Mouse (Mus musculus): ENCODE measurements at regions not wholly inside any gene's neighbourhood (a gene's known extent, or its start where the extent isn't known, plus 50 kb on each side); places are given as distances from the start of the nearest gene placed in this dataset.

DNA sequence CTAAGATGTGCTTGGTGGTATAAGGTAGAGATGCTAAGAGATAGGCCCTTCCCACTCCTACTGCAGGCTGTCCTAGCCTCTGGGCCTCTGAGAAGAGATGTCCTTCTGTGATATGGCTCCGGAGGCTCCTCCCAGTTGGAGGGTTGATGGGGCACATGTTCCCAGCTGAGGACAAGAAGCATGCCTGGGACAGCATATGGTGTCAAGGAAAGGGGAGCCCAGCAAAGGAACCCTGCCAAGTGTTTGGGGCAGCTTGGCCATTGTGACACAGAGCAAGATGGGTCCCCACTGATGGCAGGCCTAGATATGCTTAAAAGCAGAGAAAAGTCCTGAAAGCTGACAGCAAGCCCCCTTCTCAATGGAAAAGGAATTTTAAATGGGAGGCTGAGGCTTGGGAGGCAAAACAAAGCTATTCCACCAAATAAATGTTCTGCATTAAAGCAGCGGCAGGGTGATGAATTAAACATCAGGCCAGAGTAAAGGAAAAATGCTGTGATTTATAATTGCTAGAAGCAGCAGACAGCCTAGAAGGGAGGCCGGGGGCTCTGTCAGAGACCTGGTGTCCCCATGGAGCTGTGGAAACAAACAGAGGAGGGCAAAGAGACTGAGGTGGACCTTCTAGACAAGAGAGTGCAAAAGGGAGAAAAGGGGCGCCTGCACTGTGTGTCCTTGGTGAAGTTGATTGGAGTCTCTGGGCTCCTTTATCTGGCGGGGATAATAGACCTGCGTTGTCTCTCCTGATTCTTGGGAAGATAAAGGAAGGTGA lies 246.0 kb downstream of the Lrfn2 start:
- no peak for TF ChIP-seq NANOG (IDR thresholded peaks at IDR 0.05; ENCODE audit: borderline replicate concordance, low read length)
- no peak for TF ChIP-seq CTCF (conservative IDR thresholded peaks at IDR 0.05; ENCODE audit: low read length)
- no peak for TF ChIP-seq POU5F1 (IDR thresholded peaks at IDR 0.05; ENCODE audit: borderline replicate concordance, low read length)
- H3K9me3 ChIP-seq (ENCODE audit: low read length), result no peaks in the 10 kb centered on the region
- H3K4me3 ChIP-seq (replicated peaks; ENCODE audit: low read length), result no peak overlapping the region
- H3K27me3 ChIP-seq (ENCODE audit: insufficient read depth, low read length), result peaks cover 35% of the 10 kb centered on the region
- peaks cover 7% of the 10 kb centered on the region for H3K4me1 ChIP-seq (replicated peaks; ENCODE audit: low read depth, low read length)
- no peaks in the 10 kb centered on the region for H3K36me3 ChIP-seq (ENCODE audit: insufficient read depth, low read length)

DNA sequence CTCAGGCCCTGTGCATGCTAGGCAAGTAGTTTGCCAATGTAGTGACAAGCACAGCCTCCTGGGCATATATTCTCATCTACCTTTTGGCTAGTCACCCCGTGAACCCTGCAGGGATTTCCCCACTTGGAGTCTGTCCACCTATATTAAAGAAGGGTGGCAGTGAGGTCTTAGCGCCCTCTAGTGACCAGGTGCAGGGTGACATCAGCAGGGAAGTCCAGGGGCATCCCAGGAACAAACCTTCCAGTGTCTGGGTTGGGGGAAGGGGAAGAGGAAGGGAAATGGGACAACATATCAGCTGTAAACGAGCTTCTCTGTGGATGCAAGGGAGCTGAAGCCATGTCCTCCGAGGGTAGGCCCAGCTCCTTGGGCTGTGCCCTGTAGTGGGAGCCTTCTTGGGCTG lies 245.7 kb upstream of the Mocs1 start:
- H3K27me3 ChIP-seq (ENCODE audit: insufficient read depth, low read length), result peaks cover 8% of the 10 kb centered on the region; the same call in 1 of the 2 replicates
- TF ChIP-seq NANOG (IDR thresholded peaks at IDR 0.05; ENCODE audit: borderline replicate concordance, low read length), result no peak
- TF ChIP-seq CTCF (conservative IDR thresholded peaks at IDR 0.05; ENCODE audit: low read length), result peak; percentile 75
- TF ChIP-seq POU5F1 (IDR thresholded peaks at IDR 0.05; ENCODE audit: borderline replicate concordance, low read length), result no peak
- H3K9me3 ChIP-seq (ENCODE audit: low read length), result no peaks in the 10 kb centered on the region
- H3K4me1 ChIP-seq (replicated peaks; ENCODE audit: low read depth, low read length), result no peaks in the 10 kb centered on the region
- H3K36me3 ChIP-seq (ENCODE audit: insufficient read depth, low read length), result no peaks in the 10 kb centered on the region
- no peak overlapping the region for H3K4me3 ChIP-seq (replicated peaks; ENCODE audit: low read length)

DNA sequence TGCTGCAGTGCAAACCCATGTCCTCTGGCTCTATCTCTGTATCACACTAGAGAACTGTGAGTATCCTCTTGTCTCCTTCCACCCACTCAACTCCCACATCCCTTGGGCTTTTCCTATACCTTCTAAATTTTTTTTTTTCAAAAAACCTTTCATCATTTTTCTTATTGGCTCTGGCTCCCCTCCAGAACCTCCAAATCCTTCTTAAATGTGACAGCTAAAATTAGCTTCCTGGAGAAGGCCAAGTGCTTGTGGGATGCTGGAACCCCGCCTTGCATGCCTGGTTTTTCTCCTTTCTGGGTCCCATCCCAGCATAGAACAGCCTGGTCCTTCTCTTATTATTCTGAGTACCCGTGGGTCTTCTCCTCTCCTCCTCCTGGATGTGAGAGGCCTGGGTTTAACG lies 244.2 kb upstream of the Mocs1 start:
- no peak for TF ChIP-seq CTCF (conservative IDR thresholded peaks at IDR 0.05; ENCODE audit: low read length)
- no peak for TF ChIP-seq POU5F1 (IDR thresholded peaks at IDR 0.05; ENCODE audit: borderline replicate concordance, low read length)
- TF ChIP-seq NANOG (IDR thresholded peaks at IDR 0.05; ENCODE audit: borderline replicate concordance, low read length), result no peak
- H3K4me1 ChIP-seq (replicated peaks; ENCODE audit: low read depth, low read length), result no peaks in the 10 kb centered on the region
- no peaks in the 10 kb centered on the region for H3K9me3 ChIP-seq (ENCODE audit: low read length)
- no peaks in the 10 kb centered on the region for H3K36me3 ChIP-seq (ENCODE audit: insufficient read depth, low read length)
- H3K27me3 ChIP-seq (ENCODE audit: insufficient read depth, low read length), result peaks cover 8% of the 10 kb centered on the region; the same call in 1 of the 2 replicates
- no peak overlapping the region for H3K4me3 ChIP-seq (replicated peaks; ENCODE audit: low read length)

DNA sequence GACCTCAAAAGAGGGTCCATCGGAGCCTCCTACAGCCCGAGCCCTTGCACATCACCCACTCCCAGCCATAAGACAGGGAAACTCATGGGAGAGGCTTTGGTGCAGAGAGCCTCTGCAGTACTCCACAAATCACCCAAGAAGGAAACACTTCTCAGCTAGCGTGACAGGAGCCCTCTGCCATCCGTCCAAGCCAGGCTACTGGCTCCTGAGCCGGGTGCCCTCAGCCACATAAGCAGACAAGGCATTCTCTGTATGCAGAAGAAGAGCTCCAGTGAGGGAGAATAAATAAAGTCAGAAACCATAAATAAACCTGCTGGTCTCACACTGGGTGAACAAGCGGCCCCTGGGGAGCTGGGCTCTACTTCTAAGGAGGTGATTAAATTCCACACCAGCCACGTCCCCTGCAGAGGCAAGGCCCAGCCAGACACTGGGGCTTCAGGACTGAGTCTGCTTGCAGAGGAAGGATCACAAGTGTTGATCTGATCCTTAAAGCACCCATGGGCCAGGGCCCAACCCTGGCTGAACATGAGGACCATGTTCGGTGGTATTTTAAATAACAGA lies 243.0 kb upstream of the Mocs1 start:
- H3K9me3 ChIP-seq (ENCODE audit: low read length), result no peaks in the 10 kb centered on the region
- TF ChIP-seq CTCF (conservative IDR thresholded peaks at IDR 0.05; ENCODE audit: low read length), result no peak
- TF ChIP-seq NANOG (IDR thresholded peaks at IDR 0.05; ENCODE audit: borderline replicate concordance, low read length), result no peak
- TF ChIP-seq POU5F1 (IDR thresholded peaks at IDR 0.05; ENCODE audit: borderline replicate concordance, low read length), result no peak
- no peak overlapping the region for H3K4me3 ChIP-seq (replicated peaks; ENCODE audit: low read length)
- H3K27me3 ChIP-seq (ENCODE audit: insufficient read depth, low read length), result peaks cover 4% of the 10 kb centered on the region; the same call in 1 of the 2 replicates
- no peaks in the 10 kb centered on the region for H3K36me3 ChIP-seq (ENCODE audit: insufficient read depth, low read length)
- H3K4me1 ChIP-seq (replicated peaks; ENCODE audit: low read depth, low read length), result no peaks in the 10 kb centered on the region

DNA sequence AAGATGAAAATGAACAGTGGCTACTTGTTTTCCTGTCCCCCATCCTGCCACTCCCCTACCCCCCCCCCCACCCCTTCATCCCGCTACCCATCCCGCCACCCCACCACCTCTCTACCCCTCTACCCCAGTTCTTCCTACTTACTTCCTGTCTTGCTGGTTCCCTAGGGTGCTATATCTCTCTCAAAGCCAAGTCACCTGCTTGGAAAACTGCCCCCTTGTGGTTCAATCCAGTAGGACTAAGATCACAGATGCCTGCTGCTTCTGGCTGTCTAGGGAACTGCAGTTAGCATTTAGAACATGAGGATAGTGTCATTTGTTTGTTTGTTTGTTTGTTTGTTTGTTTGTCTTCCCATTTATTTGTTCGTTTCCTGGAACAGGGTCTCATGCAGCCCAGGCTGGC lies 238.4 kb upstream of the Mocs1 start:
- H3K36me3 ChIP-seq (ENCODE audit: insufficient read depth, low read length), result no peaks in the 10 kb centered on the region
- peaks cover 3% of the 10 kb centered on the region; the same call in 1 of the 2 replicates for H3K27me3 ChIP-seq (ENCODE audit: insufficient read depth, low read length)
- no peaks in the 10 kb centered on the region for H3K4me1 ChIP-seq (replicated peaks; ENCODE audit: low read depth, low read length)
- H3K4me3 ChIP-seq (replicated peaks; ENCODE audit: low read length), result no peak overlapping the region
- no peak for TF ChIP-seq POU5F1 (IDR thresholded peaks at IDR 0.05; ENCODE audit: borderline replicate concordance, low read length)
- peak; percentile 83 for TF ChIP-seq CTCF (conservative IDR thresholded peaks at IDR 0.05; ENCODE audit: low read length)
- TF ChIP-seq NANOG (IDR thresholded peaks at IDR 0.05; ENCODE audit: borderline replicate concordance, low read length), result no peak
- H3K9me3 ChIP-seq (ENCODE audit: low read length), result peaks cover 11% of the 10 kb centered on the region

DNA sequence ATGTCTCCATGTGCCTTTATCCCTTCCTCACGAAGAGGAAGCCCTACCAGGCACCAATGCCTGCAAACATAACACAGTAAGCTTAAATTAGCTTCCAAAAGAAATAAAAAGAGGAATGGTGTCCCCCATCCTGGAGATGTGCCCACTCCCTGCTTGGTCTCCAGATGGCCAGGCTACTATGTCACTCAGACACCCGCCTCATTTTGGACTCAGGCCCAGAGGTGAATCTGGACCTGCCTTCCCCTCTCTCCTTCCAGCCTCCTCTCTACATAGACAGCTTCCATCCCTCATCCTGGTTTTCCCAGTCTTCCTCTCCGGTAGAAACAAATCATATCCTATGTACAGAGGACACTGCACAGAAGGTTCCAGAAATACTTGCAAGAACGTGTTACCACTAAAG lies 237.8 kb upstream of the Mocs1 start:
- Histone ChIP-seq H3K27me3 (ENCODE audit: insufficient read depth, low read length) (peaks cover 3% of the 10 kb centered on the region; the same call in 1 of the 2 replicates), H3K9me3 (ENCODE audit: low read length) (peaks cover 17% of the 10 kb centered on the region), H3K4me3 (replicated peaks; ENCODE audit: low read length) (no peak overlapping the region), H3K36me3 (ENCODE audit: insufficient read depth, low read length) (no peaks in the 10 kb centered on the region), H3K4me1 (replicated peaks; ENCODE audit: low read depth, low read length) (no peaks in the 10 kb centered on the region)
- TF ChIP-seq NANOG (IDR thresholded peaks at IDR 0.05; ENCODE audit: borderline replicate concordance, low read length) (no peak), CTCF (conservative IDR thresholded peaks at IDR 0.05; ENCODE audit: low read length) (no peak), POU5F1 (IDR thresholded peaks at IDR 0.05; ENCODE audit: borderline replicate concordance, low read length) (no peak)

DNA sequence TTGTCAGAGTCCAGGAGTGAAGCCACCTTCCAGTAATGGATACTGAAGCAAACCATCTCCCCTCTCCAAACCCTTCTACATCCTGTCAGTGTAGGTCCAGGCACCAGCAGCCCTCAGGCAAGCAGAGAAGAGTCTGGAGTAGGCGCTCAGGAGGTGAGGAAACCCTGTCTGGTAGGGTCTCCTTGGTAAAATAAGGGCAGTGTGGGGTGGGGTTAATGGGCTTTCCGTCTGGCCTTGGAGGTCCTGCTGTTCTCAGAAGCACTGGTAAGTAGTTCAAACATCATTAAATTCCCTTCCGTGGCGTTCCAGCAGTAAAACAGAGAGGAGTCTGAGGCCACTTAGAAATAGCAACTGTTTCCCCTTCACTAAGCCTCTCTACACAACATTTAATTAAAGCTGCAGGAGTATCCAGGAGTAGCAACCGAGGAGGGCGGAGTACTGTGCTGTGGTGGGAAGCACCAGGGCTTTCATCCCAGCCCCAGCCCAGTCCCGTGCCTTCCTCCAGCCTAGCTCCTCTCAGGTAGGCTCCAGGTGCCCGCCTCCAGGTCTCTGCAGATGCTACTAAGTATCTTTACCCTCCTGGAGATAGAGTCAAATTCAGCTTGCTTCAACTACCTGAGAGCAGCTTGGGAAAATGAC lies 232.0 kb upstream of the Mocs1 start:
- TF ChIP-seq NANOG (IDR thresholded peaks at IDR 0.05; ENCODE audit: borderline replicate concordance, low read length) (no peak), CTCF (conservative IDR thresholded peaks at IDR 0.05; ENCODE audit: low read length) (no peak), POU5F1 (IDR thresholded peaks at IDR 0.05; ENCODE audit: borderline replicate concordance, low read length) (no peak)
- peaks cover 3% of the 10 kb centered on the region; the same call in 1 of the 2 replicates for H3K27me3 ChIP-seq (ENCODE audit: insufficient read depth, low read length)
- H3K4me1 ChIP-seq (replicated peaks; ENCODE audit: low read depth, low read length), result no peaks in the 10 kb centered on the region
- no peaks in the 10 kb centered on the region for H3K36me3 ChIP-seq (ENCODE audit: insufficient read depth, low read length)
- peaks cover 30% of the 10 kb centered on the region for H3K9me3 ChIP-seq (ENCODE audit: low read length)
- H3K4me3 ChIP-seq (replicated peaks; ENCODE audit: low read length), result no peak overlapping the region

DNA sequence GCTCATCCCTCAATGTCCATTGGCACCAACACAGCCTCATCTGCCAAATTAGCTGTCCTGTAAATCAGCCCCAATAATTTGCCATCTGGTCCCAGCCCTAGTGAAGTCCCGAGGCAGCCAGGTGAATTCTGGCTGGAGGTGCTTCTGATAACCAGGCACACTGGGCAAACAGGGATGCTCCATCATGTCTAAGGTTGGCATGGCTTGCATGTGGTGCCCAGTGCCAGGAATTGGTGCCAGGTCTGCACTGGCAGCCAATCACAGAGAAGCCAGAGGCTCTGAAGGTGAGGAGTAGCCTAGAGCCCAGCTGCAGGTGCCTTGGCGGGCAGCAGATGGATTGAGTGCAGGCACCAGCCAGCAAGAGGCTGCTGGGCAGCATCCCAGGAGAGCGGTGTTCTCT lies 226.7 kb upstream of the Mocs1 start:
- H3K36me3 ChIP-seq (ENCODE audit: insufficient read depth, low read length), result no peaks in the 10 kb centered on the region
- H3K9me3 ChIP-seq (ENCODE audit: low read length), result peaks cover 10% of the 10 kb centered on the region
- H3K4me3 ChIP-seq (replicated peaks; ENCODE audit: low read length), result no peak overlapping the region
- H3K4me1 ChIP-seq (replicated peaks; ENCODE audit: low read depth, low read length), result peaks cover 17% of the 10 kb centered on the region
- TF ChIP-seq CTCF (conservative IDR thresholded peaks at IDR 0.05; ENCODE audit: low read length), result no peak
- no peak for TF ChIP-seq POU5F1 (IDR thresholded peaks at IDR 0.05; ENCODE audit: borderline replicate concordance, low read length)
- TF ChIP-seq NANOG (IDR thresholded peaks at IDR 0.05; ENCODE audit: borderline replicate concordance, low read length), result no peak
- H3K27me3 ChIP-seq (ENCODE audit: insufficient read depth, low read length), result peaks cover 11% of the 10 kb centered on the region

Data from E14TG2a.4 (cell line).